Mouse (Mus musculus): ENCODE measurements around the gene Gm6169. TPM values are rescaled to one million over a fixed set of nuclear protein-coding genes. Genes with fewer than 3 reads are reported as not detected.

The Gm6169 gene
- polyA plus RNA-seq, 1 experiment from 2014 or later: 0.53 TPM

Other genes with a start within 250 kb of the Gm6169 start
- 0.25 and 0.29 TPM in 2 replicates for gene Gcnt4, start 174.5 kb downstream of the Gm6169 start, polyA plus RNA-seq (2014; fragmentation: Nextera tagmentation; extraction: Ambion mirVana)
- not detected in 2 replicates for gene 1700029F12Rik, start 64.9 kb downstream of the Gm6169 start, polyA plus RNA-seq (2014; fragmentation: Nextera tagmentation; extraction: Ambion mirVana)
- gene Fam169a, start 32.0 kb downstream of the Gm6169 start, polyA plus RNA-seq (2014; fragmentation: Nextera tagmentation; extraction: Ambion mirVana): 13.9 and 14.0 TPM in 2 replicates
- 32.8 and 36.6 TPM in 2 replicates for gene Gfm2, start 38.7 kb upstream of the Gm6169 start, polyA plus RNA-seq (2014; fragmentation: Nextera tagmentation; extraction: Ambion mirVana)
- 64.7 and 69.8 TPM in 2 replicates for gene Nsa2, start 38.7 kb upstream of the Gm6169 start, polyA plus RNA-seq (2014; fragmentation: Nextera tagmentation; extraction: Ambion mirVana)
- 25.8 and 26.1 TPM in 2 replicates for gene Hexb, start 99.1 kb upstream of the Gm6169 start, polyA plus RNA-seq (2014; fragmentation: Nextera tagmentation; extraction: Ambion mirVana)
- 18.4 and 19.8 TPM in 2 replicates for gene Enc1, start 141.9 kb upstream of the Gm6169 start, polyA plus RNA-seq (2014; fragmentation: Nextera tagmentation; extraction: Ambion mirVana)

Measured in midbrain, embryonic 11.5 days (tissue).